Mouse (Mus musculus): ENCODE measurements at regions not wholly inside any gene's neighbourhood (a gene's known extent, or its start where the extent isn't known, plus 50 kb on each side); places are given as distances from the start of the nearest gene placed in this dataset.

DNA sequence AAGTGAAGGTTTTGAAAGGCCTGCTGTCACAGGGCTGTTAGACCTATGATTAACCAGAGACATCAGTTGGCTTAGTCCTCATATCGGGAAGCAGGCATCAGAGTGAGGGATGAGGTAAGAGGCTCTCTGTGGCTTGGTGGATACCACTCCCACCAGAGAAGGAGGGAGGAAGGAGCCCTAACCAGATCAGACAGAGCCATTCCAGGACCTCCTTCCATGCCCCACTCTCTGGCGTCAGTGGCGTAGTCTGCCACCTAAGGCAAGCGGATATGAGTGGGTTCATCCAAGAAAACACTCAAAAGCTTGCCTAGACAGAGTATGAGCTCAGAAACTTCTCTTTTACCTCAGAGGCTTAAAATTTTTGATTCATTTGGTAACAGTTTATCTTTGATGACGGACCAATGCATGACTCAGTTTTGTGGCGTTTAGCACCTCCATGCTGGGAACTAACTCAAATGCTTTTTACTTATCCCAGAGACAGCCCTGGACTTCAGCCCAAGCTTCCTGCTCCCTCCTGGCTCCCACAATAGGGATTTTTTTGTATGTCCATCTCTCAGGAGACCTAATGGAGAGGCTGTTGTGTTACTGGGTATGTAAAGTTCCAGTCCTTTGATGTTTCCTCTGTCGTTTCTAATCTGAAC, 367.5 kb upstream of the Rasgrp1 start:
- DNase-seq (ENCODE audit: low spot score in 2 of 2) = no peak

GRCm38 (mm10) chr2:117724066-117724465, 381.3 kb upstream of the Rasgrp1 start:
- DNase-seq (ENCODE audit: low spot score in 2 of 2) = no peak

- DNase-seq (ENCODE audit: low spot score in 2 of 2) = no peak
Measured at GRCm38 (mm10) chr2:117731253-117731652, 380.4 kb upstream of the Thbs1 start.

DNA sequence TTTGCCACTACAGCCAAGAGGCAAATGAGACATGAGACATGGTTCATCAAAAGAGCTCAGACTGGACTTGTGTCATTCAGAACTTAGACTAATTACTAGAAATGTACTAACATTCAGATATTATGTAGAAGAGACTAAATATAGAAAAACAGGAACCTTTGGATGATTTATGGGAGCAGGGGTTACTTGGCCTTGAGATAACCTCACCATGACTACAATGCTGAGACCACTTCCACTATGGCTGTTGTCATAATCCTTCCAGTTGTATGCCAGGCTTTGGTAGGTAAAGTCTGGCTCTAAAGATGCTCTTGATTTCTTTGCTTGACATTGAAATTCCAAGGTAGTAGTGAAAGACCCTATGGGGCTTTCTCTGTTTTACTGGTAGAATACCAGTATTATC, 369.3 kb upstream of the Thbs1 start:
- no peak for DNase-seq (ENCODE audit: low spot score in 2 of 2)

GRCm38 (mm10) chr2:117743901-117744300, 367.8 kb upstream of the Thbs1 start:
- DNase-seq (ENCODE audit: low spot score in 2 of 2) = no peak

- DNase-seq (ENCODE audit: low spot score in 2 of 2) = no peak
Measured at GRCm38 (mm10) chr2:117745767-117746166, 365.9 kb upstream of the Thbs1 start.

DNA sequence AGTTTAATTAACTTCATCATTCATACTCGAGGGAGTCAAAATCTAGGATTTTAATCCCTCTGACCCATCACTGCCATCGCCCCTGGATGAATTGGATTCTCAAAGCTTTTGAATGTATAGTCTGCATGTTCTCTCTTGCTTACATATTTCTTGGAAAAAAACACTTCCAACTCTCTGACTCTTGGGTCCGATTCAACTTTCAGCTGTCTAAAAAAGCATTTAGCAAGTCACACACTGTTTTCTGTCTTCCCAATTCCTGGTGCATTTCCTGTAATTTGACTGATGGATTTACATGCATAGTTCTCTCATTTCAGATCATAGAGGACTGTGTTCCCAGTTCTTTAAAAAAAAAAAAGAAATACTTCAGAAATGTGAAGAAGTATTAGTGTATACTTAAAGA, 364.5 kb upstream of the Thbs1 start:
- no peak for DNase-seq (ENCODE audit: low spot score in 2 of 2)

DNA sequence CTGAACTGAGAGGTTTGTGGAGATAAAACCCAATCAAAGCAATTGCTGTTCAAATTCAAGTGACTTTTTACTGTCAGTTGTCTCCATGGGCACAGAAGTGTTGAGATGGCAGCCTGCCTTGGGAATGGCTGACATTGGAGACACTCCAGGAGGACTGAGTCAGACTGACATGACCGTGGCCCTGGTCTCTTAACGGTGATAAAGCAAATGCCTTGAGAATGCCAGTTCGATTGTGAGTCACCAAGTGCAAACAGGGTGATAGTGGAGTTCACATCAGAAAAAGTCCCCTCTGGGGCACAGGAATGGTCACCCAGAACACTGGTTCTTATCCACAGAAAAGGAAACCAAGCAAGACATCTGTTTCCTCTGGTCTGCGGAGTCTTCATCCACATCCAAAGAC, 362.8 kb upstream of the Thbs1 start:
- no peak for DNase-seq (ENCODE audit: low spot score in 2 of 2)

- no peak for DNase-seq (ENCODE audit: low spot score in 2 of 2)
Measured at GRCm38 (mm10) chr2:117759491-117760013, 352.1 kb upstream of the Thbs1 start.

DNA sequence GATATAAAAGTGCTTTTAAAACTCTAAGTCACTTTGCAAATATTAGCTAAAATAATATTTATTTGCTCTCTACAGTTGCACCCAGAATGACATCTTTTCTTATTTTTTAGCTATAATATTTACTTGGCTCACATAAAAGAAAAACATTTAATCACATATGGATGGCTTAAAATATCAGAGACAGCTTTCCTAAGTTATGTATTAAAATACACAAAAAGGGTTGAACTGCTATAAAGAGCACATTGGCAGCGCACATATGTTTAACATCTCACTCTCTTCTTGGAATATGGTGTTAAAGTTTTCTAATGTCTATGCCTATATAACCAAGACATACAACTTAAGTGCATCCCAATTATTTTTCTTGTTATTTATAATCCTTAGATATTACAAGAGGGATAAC, 348.0 kb upstream of the Thbs1 start:
- DNase-seq (ENCODE audit: low spot score in 2 of 2) = no peak

- no peak for DNase-seq (ENCODE audit: low spot score in 2 of 2)
Measured at GRCm38 (mm10) chr2:117765572-117765971, 346.1 kb upstream of the Thbs1 start.

DNA sequence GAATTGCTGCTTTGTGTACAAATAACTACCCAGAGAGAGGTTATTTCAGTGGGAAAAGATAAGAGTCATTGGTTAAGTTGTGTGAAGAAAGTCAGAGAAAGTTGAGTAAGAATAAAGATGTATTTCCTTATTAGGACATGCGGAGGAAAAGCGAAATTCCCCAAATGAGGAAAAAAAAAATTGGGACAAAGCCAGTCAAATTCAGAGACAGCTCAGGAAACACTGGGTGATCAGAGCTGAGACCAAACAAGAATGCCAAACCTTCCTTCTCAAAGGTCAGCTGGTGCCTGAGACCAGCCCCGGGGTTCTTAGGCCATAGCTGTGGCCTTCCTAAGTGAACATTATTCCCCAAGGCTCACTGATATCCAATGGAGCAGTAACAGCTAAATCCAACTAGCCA, 345.2 kb upstream of the Thbs1 start:
- no peak for DNase-seq (ENCODE audit: low spot score in 2 of 2)

DNA sequence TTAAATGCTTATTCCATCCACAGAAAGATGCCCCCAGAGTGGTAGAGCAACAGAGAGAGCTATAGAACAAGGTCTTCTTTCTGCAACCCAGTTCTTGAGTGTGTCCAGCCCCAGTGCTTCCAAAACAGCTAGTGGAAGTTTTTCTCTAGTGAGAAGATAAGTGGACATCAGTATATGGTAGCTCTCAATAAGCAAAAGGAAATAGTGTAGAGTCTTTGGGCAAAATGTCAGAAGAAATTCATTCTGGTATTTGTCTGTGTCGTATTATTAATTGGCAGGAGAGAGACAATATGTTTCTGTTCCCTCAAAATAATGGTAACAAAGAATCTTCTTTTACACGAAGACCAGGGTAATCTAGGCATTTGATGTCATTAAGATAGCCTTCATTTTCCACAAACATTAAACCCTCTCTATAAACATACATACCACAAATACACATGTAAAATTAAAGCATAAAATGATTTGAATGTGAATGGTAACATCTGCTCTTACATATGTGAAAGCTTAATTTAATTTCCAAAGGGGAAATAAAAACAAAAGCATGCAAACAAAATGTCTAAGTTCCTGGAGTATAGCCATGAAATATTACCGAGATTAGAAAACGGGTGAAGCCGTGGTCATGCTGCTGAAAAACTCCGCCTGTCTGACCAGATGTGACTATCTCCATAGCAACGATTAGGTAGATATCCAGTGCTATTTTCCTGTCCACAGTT, 342.1 kb upstream of the Thbs1 start:
- DNase-seq (ENCODE audit: low spot score in 2 of 2) = no peak

GRCm38 (mm10) chr2:117770115-117770485, 341.6 kb upstream of the Thbs1 start:
- no peak for DNase-seq (ENCODE audit: low spot score in 2 of 2)

DNA sequence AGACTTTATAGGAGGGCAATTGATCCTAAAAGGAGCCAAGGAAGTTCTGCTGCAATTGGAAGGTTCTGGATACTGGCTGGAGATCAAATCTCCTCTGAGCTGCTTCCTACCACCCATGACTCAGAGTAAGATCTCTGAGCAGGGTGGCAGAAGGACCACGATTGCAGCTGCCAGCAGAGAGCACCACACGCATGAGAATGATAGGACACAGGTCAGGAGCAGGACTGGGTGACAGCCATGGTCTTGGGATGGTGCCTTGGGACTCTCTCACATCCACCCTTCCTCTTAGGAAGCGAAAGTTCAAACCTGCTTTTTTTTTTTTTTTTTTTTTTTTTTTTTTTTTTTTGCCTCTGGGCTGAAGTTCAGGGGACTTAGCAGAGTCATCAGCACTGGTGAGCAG, 331.4 kb upstream of the Thbs1 start:
- no peak for DNase-seq (ENCODE audit: low spot score in 2 of 2)

DNA sequence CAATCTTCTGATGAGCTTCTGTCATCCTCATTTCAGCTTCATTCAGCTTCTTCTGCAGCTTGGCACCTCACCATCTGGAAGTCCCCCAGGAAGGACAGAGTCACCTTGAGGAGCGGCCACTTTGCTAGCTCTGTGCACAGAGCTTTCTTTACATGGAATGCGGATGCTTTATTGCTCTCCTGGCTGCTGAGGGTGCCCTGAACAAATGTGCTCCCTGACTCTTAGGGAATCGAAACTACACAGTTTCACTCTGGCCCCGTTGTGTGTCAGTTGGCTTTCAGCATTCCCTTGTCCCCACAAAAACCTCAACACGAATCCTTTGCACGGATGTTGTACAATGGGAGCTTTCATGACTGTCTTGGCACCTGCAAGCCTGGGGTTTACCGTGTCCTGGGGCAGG, 330.9 kb upstream of the Thbs1 start:
- no peak for DNase-seq (ENCODE audit: low spot score in 2 of 2)

GRCm38 (mm10) chr2:117787321-117787720, 324.4 kb upstream of the Thbs1 start:
- DNase-seq (ENCODE audit: low spot score in 2 of 2) = no peak

DNA sequence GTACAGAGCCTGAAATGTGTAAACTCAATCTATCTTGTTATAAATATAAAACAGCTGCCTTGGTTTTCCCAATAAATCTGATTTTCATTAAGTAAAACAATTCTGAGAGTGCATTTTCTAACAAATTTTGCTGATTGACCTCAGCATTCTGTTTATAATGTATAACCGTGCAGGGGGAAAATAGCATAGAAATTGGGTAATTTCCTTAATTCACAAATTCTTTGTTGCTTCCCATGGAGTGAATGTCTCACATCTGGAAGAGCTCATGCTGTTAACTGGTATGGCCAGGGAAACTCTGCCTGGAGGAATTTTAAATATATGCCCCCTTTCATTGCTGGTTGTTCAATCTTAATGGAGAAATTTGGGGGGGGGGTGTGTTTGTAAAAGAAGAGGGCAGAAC, 317.4 kb upstream of the Thbs1 start:
- DNase-seq (ENCODE audit: low spot score in 2 of 2) = no peak

GRCm38 (mm10) chr2:117801946-117802600, 309.6 kb upstream of the Thbs1 start:
- no peak for DNase-seq (ENCODE audit: low spot score in 2 of 2)

DNA sequence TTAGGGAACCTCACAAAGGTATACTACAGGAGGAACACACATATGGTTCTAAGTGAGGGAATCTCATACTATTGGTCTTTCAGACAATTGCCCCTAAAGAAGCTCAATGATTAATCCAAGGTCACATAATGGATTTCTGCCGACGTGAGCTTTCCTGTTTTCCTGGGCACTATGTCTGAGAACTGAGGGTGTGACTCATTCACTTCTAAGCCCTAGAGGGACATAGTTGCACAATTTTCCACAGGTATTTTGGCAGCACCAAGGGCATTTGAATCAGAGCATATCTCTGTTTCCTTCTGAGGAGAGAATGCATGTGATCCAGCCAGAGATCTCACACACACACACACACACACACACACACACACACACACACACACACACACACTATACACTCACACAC, 309.0 kb upstream of the Thbs1 start:
- DNase-seq (ENCODE audit: low spot score in 2 of 2) = no peak

GRCm38 (mm10) chr2:117804686-117805085, 307.0 kb upstream of the Thbs1 start:
- no peak for DNase-seq (ENCODE audit: low spot score in 2 of 2)

GRCm38 (mm10) chr2:117807121-117807520, 304.6 kb upstream of the Thbs1 start:
- DNase-seq (ENCODE audit: low spot score in 2 of 2) = no peak

- DNase-seq (ENCODE audit: low spot score in 2 of 2) = no peak
Measured at GRCm38 (mm10) chr2:117811506-117811905, 300.2 kb upstream of the Thbs1 start.
